Mouse (Mus musculus): ENCODE data around the gene Sfxn1. TPM values are rescaled to one million over a fixed set of nuclear protein-coding genes. Genes with fewer than 3 reads are reported as not detected.

Gene Sfxn1
- polyA plus RNA-seq (2015; fragmentation: Nextera tagmentation; extraction: Ambion mirVana) = 80.1 and 81.9 TPM in 2 replicates

GRCm38 (mm10) chr13:54071606-54072331 lies at the start of gene Sfxn1:
Sfxn1 (plus strand) TSS chr13:54071869.
- peaks cover 22% of the 10 kb centered on the region for H3K4me1 ChIP-seq
- under 1% methylated on average over 73 of the region's 74 CpGs for WGBS
- H3K4me3 ChIP-seq = peak within 1 kb of the TSS; percentile 90
- peak within 1 kb of the TSS; percentile 84 for H3K27ac ChIP-seq (replicated peaks)
- H3K4me2 ChIP-seq (replicated peaks) = peak within 1 kb of the TSS; percentile 79
- no peaks in the 10 kb centered on the region for H3K27me3 ChIP-seq
- peak; percentile 90 for ATAC-seq (replicated peaks)
- H3K9ac ChIP-seq (replicated peaks) = peak within 1 kb of the TSS; percentile 76
- H3K36me3 ChIP-seq = no peaks in the 10 kb centered on the region
- H3K9me3 ChIP-seq = no peaks in the 10 kb centered on the region

GRCm38 (mm10) chr13:54023311-54023710 lies 48.4 kb upstream of the Sfxn1 start:
- H3K9ac ChIP-seq (replicated peaks) = no peak overlapping the region
- H3K27ac ChIP-seq (replicated peaks) = peak overlapping the region; percentile 29
- H3K9me3 ChIP-seq = no peaks in the 10 kb centered on the region
- H3K4me1 ChIP-seq = no peaks in the 10 kb centered on the region; the same call in 1 of the 2 replicates
- H3K4me2 ChIP-seq (replicated peaks) = no peak overlapping the region
- ATAC-seq (replicated peaks) = 0 out of 2 replicates have a peak, but pooled peaks have one; percentile 43
- no peaks in the 10 kb centered on the region for H3K27me3 ChIP-seq
- no peak overlapping the region for H3K4me3 ChIP-seq
- no peaks in the 10 kb centered on the region for H3K36me3 ChIP-seq
- 64% methylated on average over 5 of the region's 5 CpGs for WGBS

- H3K36me3 ChIP-seq = no peaks in the 10 kb centered on the region
- H3K9me3 ChIP-seq = no peaks in the 10 kb centered on the region
- no peak overlapping the region for H3K4me3 ChIP-seq
- no peak overlapping the region for H3K4me2 ChIP-seq (replicated peaks)
- no peaks in the 10 kb centered on the region; the same call in 1 of the 2 replicates for H3K4me1 ChIP-seq
- H3K9ac ChIP-seq (replicated peaks) = no peak overlapping the region
- ATAC-seq (replicated peaks) = no peak
- WGBS = 70% methylated on average over 7 of the region's 7 CpGs
- H3K27me3 ChIP-seq = no peaks in the 10 kb centered on the region
- H3K27ac ChIP-seq (replicated peaks) = peak overlapping the region; percentile 66
Observed at GRCm38 (mm10) chr13:54027079-54027478, 44.6 kb upstream of the Sfxn1 start.

- no peaks in the 10 kb centered on the region for H3K9me3 ChIP-seq
- no peak overlapping the region for H3K27ac ChIP-seq (replicated peaks)
- H3K4me1 ChIP-seq = no peaks in the 10 kb centered on the region
- H3K27me3 ChIP-seq = no peaks in the 10 kb centered on the region
- H3K36me3 ChIP-seq = no peaks in the 10 kb centered on the region
- no peak for ATAC-seq (replicated peaks)
- WGBS = 88% methylated on average over 4 of the region's 4 CpGs
- H3K9ac ChIP-seq (replicated peaks) = no peak overlapping the region
- H3K4me2 ChIP-seq (replicated peaks) = no peak overlapping the region
- no peak overlapping the region for H3K4me3 ChIP-seq
Observed at GRCm38 (mm10) chr13:54033653-54034052, 38.0 kb upstream of the Sfxn1 start.

DNA sequence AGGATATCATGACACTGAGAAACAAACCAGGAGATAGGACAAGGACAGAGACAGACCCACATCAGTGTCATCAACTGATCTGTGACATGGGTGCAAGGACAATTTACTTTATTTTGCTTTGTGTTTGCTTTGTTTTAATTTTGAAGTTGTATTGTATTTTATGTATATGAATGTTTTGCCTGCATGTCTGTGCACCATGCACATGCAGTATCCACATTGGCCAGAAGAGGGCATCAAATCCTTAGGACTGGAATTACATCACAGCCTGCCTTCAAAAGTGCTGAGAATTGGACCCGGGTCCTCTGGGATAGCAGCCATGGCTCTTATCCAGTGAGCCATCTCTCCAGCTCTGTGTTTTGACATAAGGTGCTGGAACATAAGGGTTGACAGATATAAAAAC lies 36.1 kb upstream of the Sfxn1 start:
- Histone ChIP-seq H3K36me3 (no peaks in the 10 kb centered on the region), H3K4me2 (replicated peaks) (no peak overlapping the region), H3K27ac (replicated peaks) (no peak overlapping the region), H3K9ac (replicated peaks) (no peak overlapping the region), H3K9me3 (no peaks in the 10 kb centered on the region), H3K4me1 (no peaks in the 10 kb centered on the region), H3K4me3 (no peak overlapping the region), H3K27me3 (no peaks in the 10 kb centered on the region)
- ATAC-seq (replicated peaks) = no peak
- WGBS = 60% methylated on average over 1 of the region's 1 CpGs

GRCm38 (mm10) chr13:54037936-54038335 lies 33.7 kb upstream of the Sfxn1 start:
- Histone ChIP-seq H3K4me3 (no peak overlapping the region), H3K9ac (replicated peaks) (no peak overlapping the region), H3K27me3 (no peaks in the 10 kb centered on the region), H3K36me3 (no peaks in the 10 kb centered on the region), H3K4me2 (replicated peaks) (no peak overlapping the region), H3K9me3 (no peaks in the 10 kb centered on the region), H3K27ac (replicated peaks) (no peak overlapping the region), H3K4me1 (no peaks in the 10 kb centered on the region)
- 78% methylated on average over 4 of the region's 4 CpGs for WGBS
- ATAC-seq (replicated peaks) = no peak

DNA sequence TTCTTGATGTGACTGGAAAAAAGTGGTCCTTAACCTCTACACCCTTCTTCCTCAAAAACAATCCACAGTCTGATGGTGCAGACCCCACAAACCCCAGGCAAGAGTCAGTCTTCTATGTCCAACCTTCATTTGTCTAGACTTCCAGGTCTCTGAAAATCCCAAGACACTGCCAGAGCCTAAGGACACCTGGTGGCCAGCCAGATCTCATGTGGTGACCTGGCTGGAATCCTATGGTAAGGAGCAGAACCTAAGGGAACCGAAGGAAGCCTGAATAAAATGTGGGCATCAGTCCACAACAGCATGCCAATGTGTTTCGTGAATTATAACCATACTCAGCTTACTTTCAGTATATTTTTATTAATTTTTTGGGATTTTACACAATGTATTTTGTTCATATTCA lies 31.4 kb upstream of the Sfxn1 start:
- no peak overlapping the region for H3K27ac ChIP-seq (replicated peaks)
- H3K36me3 ChIP-seq = no peaks in the 10 kb centered on the region
- no peaks in the 10 kb centered on the region for H3K9me3 ChIP-seq
- H3K9ac ChIP-seq (replicated peaks) = no peak overlapping the region
- no peak overlapping the region for H3K4me3 ChIP-seq
- H3K27me3 ChIP-seq = no peaks in the 10 kb centered on the region
- no peak overlapping the region for H3K4me2 ChIP-seq (replicated peaks)
- 88% methylated on average over 2 of the region's 2 CpGs for WGBS
- ATAC-seq (replicated peaks) = no peak
- H3K4me1 ChIP-seq = no peaks in the 10 kb centered on the region

DNA sequence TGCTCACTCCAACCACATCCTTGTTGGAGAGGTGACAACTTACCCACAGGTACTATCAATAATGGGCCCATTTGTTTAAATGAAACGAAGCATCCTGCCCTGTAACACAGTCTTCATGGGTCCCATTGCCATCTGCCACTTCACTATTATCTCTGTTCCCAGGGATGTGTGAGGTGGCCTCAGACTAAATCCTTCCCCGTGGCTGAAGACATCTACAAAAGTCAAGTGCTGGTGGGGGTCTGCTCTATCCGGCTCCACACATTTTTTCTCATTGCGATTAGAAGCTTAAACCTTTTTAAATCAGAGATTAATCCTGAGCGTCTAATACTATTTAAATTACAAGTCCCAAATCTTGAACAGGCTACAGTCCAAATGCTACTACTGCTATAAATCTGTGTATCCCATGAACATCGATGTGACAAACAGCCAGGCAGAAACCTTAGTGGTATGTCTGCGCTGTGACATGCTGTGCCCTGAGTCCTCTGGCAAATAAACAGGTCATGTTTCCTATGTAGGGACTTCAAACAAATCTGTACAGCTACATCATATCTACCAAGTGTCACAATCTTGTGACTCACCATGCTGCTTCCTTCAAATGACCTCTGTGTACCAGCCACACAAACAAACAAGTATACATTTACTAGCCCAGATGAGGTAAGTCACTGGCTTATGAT lies 22.9 kb upstream of the Sfxn1 start:
- H3K27me3 ChIP-seq = 0 out of 2 replicates have a peak, but pooled peaks cover 2% of the 10 kb centered on the region
- no peaks in the 10 kb centered on the region for H3K4me1 ChIP-seq
- H3K9me3 ChIP-seq = no peaks in the 10 kb centered on the region
- no peak overlapping the region for H3K27ac ChIP-seq (replicated peaks)
- no peak overlapping the region for H3K4me2 ChIP-seq (replicated peaks)
- no peak for ATAC-seq (replicated peaks)
- 81% methylated on average over 7 of the region's 7 CpGs for WGBS
- H3K9ac ChIP-seq (replicated peaks) = no peak overlapping the region
- no peak overlapping the region for H3K4me3 ChIP-seq
- H3K36me3 ChIP-seq = no peaks in the 10 kb centered on the region

GRCm38 (mm10) chr13:54051641-54052040 lies 20.0 kb upstream of the Sfxn1 start:
- peak overlapping the region; percentile 13 for H3K4me3 ChIP-seq
- ATAC-seq (replicated peaks) = no peak
- peaks cover 11% of the 10 kb centered on the region for H3K4me1 ChIP-seq
- H3K27ac ChIP-seq (replicated peaks) = no peak overlapping the region
- peak overlapping the region; percentile 14; the same call in 1 of the 2 replicates for H3K4me2 ChIP-seq (replicated peaks)
- H3K9me3 ChIP-seq = no peaks in the 10 kb centered on the region
- no peak overlapping the region for H3K9ac ChIP-seq (replicated peaks)
- H3K27me3 ChIP-seq = peaks cover 8% of the 10 kb centered on the region; the same call in 1 of the 2 replicates
- 33% methylated on average over 7 of the region's 7 CpGs for WGBS
- no peaks in the 10 kb centered on the region for H3K36me3 ChIP-seq

- Histone ChIP-seq H3K36me3 (no peaks in the 10 kb centered on the region), H3K4me1 (peaks cover 11% of the 10 kb centered on the region), H3K4me2 (replicated peaks) (peak overlapping the region; percentile 94), H3K4me3 (peak overlapping the region; percentile 52), H3K9ac (replicated peaks) (peak overlapping the region; percentile 48), H3K27ac (replicated peaks) (no peak overlapping the region), H3K9me3 (no peaks in the 10 kb centered on the region), H3K27me3 (peaks cover 8% of the 10 kb centered on the region; the same call in 1 of the 2 replicates)
- ATAC-seq (replicated peaks) = peak; percentile 67
- under 1% methylated on average over 20 of the region's 20 CpGs for WGBS
Observed at GRCm38 (mm10) chr13:54054962-54055361, 16.7 kb upstream of the Sfxn1 start.

DNA sequence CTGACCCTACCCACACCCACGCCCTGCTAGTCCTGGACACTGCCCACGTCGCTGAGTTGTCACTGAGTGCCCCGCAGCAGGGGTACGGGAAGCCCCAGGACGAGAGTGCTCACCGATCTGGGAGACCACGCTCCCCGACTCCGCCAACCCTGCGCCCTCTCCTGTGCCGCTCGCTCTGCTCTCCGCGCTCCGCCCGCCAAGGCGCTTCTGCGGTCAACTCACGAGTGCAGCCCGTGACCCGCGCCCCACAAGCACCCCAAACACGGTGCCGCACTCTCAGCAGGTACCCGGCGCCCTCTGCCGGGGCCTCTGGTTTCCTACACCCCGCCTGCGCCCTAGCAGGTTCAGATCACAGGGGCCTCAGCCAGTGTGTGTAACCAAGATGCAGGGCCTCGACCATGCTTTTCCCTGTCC lies 16.2 kb upstream of the Sfxn1 start, which contains the start of gene Drd1:
Gene Drd1 (minus strand): TSS at position 258 of the 414 bp plus-strand sequence.
- H3K4me2 ChIP-seq (replicated peaks) = peak within 1 kb of the TSS; percentile 94
- no peaks in the 10 kb centered on the region for H3K9me3 ChIP-seq
- H3K27me3 ChIP-seq = peaks cover 8% of the 10 kb centered on the region; the same call in 1 of the 2 replicates
- under 1% methylated on average over 31 of the region's 31 CpGs for WGBS
- no peaks in the 10 kb centered on the region for H3K36me3 ChIP-seq
- H3K9ac ChIP-seq (replicated peaks) = peak within 1 kb of the TSS; percentile 48
- H3K4me1 ChIP-seq = peaks cover 11% of the 10 kb centered on the region
- ATAC-seq (replicated peaks) = peak; percentile 82
- peak within 1 kb of the TSS; percentile 52 for H3K4me3 ChIP-seq
- no peak within 1 kb of the TSS for H3K27ac ChIP-seq (replicated peaks)

DNA sequence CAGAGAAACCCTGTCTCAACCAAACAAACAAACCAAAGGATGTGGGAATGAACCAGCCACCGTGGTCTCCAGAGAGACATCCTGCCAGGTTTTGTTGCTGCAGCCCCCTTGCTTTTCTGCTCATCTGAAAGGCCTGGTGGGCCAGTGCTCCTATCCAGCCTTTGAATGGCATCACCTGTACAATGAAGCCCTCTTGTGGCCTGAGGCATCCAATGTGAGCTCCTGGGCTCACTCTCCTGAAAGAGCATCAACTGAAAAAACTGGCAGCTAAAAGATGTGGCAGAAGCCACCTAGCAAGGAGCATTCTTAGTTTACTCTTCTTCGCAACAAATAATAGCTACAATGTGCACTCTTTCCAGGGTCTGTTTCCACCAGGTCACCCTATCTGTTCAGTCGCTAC lies 9.6 kb upstream of the Sfxn1 start:
- no peak for ATAC-seq (replicated peaks)
- Histone ChIP-seq H3K9me3 (no peaks in the 10 kb centered on the region), H3K4me3 (no peak overlapping the region), H3K9ac (replicated peaks) (no peak overlapping the region), H3K36me3 (no peaks in the 10 kb centered on the region), H3K4me1 (no peaks in the 10 kb centered on the region), H3K4me2 (replicated peaks) (no peak overlapping the region), H3K27ac (replicated peaks) (no peak overlapping the region), H3K27me3 (no peaks in the 10 kb centered on the region; the same call in 1 of the 2 replicates)
- 92% methylated on average over 3 of the region's 3 CpGs for WGBS
